Mouse (Mus musculus): ENCODE results near the gene Higd1a.

GRCm38 (mm10) chr9:121891301-121891700 lies 33.1 kb upstream of the Higd1a start:
- no peak for TF ChIP-seq CTCF (IDR thresholded peaks at IDR 0.05; ENCODE audit: low read depth, low read length)
- TF ChIP-seq POLR2A (IDR thresholded peaks at IDR 0.05; ENCODE audit: insufficient read depth, low read length): no peak

Measured in ES-Bruce4 (cell line).